Mouse (Mus musculus) G1E (cell line): ENCODE data around the gene Fcrlb.

Source experiments
- CTCF ChIP-seq: IDR thresholded peaks from 2 replicates; pipeline ENCODE4 v1.5.1; 2012; ENCODE audit warnings: low read depth, low read length, inconsistent platforms, mixed read lengths
- GATA1 ChIP-seq: IDR thresholded peaks from 2 replicates; pipeline ENCODE4 v1.6.1; 2012; ENCODE audit warnings: borderline replicate concordance, low read length, inconsistent platforms, mixed read lengths
- GATA2 ChIP-seq: IDR thresholded peaks from 2 replicates; pipeline ENCODE4 v1.6.1; 2012; ENCODE audit warnings: low read depth, low read length, inconsistent platforms, borderline replicate concordance
- TAL1 ChIP-seq: conservative IDR thresholded peaks from 2 replicates; pipeline ENCODE4 v1.6.1; 2012; ENCODE audit warnings: low read depth, low read length, inconsistent platforms, mixed read lengths

GRCm38 (mm10) chr1:170959791-170960190 lies 47.0 kb upstream of the Fcrlb start:
- TF ChIP-seq CTCF (no peak), GATA2 (no peak), GATA1 (no peak), TAL1 (no peak)
